Mouse (Mus musculus) layer of hippocampus, adult 8-10 months (tissue): Measurements from ENCODE around the gene Aars2. TPM values are rescaled to one million over a fixed set of nuclear protein-coding genes. Genes with fewer than 3 reads are reported as not detected.

ENCODE experiments used
- DNase-seq, 2 experiments: peaks; one replicate each; pipeline ENCODE4 v3.0.0; 2022; ENCODE audit warnings: low spot score in 2 of 2
- total RNA-seq, 4 experiments: library from RNA; stranded (reverse); gene quantifications; 2 replicates each; pipeline ENCODE4 v1.2.4; 2022

Aars2 gene
- total RNA-seq, 4 experiments from 2014 or later, result 21.8 to 30.6 (median 24.3) TPM

- no peak for DNase-seq
These were observed 35.5 kb downstream of the Aars2 start for GRCm38 (mm10) chr17:45542129-45542528.

GRCm38 (mm10) chr17:45542705-45543104 is 36.1 kb downstream of the Aars2 start:
- no peak for DNase-seq

- DNase-seq, result no peak
These were observed 36.5 kb downstream of the Aars2 start for GRCm38 (mm10) chr17:45543115-45543514.

- DNase-seq, result no peak
These were observed 37.6 kb downstream of the Aars2 start for GRCm38 (mm10) chr17:45544001-45544872.

- DNase-seq, result no peak
These were observed 38.2 kb downstream of the Aars2 start for GRCm38 (mm10) chr17:45544873-45545277.

GRCm38 (mm10) chr17:45545278-45545961 is 38.8 kb downstream of the Aars2 start:
- no peak for DNase-seq

GRCm38 (mm10) chr17:45546941-45547340 is 40.3 kb downstream of the Aars2 start:
- no peak for DNase-seq

- DNase-seq, result no peak
These were observed 41.0 kb downstream of the Aars2 start for GRCm38 (mm10) chr17:45547461-45548190.

- DNase-seq, result peak in 1 of 2 experiments; percentile 60
These were observed 42.2 kb downstream of the Aars2 start for GRCm38 (mm10) chr17:45548541-45549512.

- peak in 1 of 2 experiments; percentile 47 for DNase-seq
These were observed 43.1 kb downstream of the Aars2 start, which contains the start of gene Tmem151b for GRCm38 (mm10) chr17:45549617-45550181. Gene Tmem151b, minus strand, starts transcription at chr17:45549677.

- DNase-seq, result no peak
These were observed 43.6 kb downstream of the Aars2 start for GRCm38 (mm10) chr17:45550253-45550652.

GRCm38 (mm10) chr17:45551249-45551796 is 44.7 kb downstream of the Aars2 start:
- no peak for DNase-seq

GRCm38 (mm10) chr17:45551816-45552451 is 45.3 kb downstream of the Aars2 start:
- peak in 1 of 2 experiments; percentile 86 for DNase-seq

- DNase-seq, result no peak
These were observed 46.4 kb downstream of the Aars2 start for GRCm38 (mm10) chr17:45553065-45553464.

- no peak for DNase-seq
These were observed 47.8 kb downstream of the Aars2 start for GRCm38 (mm10) chr17:45554420-45554819.

GRCm38 (mm10) chr17:45555452-45556106 is 48.9 kb downstream of the Aars2 start, which contains the start of gene Nfkbie:
Gene Nfkbie, plus strand, starts transcription at chr17:45555703.
- DNase-seq, result peak; percentile 78 to 82

GRCm38 (mm10) chr17:45556107-45556489 is 49.5 kb downstream of the Aars2 start:
- DNase-seq, result no peak

GRCm38 (mm10) chr17:45556514-45557245 is 50.0 kb downstream of the Aars2 start:
- DNase-seq, result no peak
